In the genomic region with DNA sequence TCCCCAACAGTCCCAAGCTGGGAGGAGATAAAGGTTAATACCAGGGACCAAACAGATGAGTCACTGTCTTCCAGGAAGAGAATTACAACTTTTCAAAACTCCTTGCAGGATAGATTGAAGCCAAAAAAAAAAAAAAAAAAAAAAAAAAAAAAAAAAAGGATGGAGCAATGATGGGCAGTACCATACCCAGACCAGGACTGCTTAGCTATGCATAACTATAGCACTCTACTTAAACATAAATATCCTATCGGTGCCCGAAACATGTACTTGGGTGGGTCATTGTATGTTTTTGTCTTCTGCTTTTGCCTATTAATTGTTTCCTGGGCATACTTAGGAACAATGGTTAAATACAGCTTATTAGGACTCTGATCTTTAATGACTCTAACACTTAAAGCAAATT, we compare ENCODE assay signal across 8 mouse cellular contexts. TPM values are rescaled to one million over a fixed set of nuclear protein-coding genes. Genes with fewer than 3 reads are reported as not detected.
DNase-seq lines count a peak whose midpoint lies in the region; ATAC-seq lines count a peak whose summit lies in the region.

No protein-coding gene starts in this region.

- H3K4me1 ChIP-seq in heart, embryonic 16.5 days (ENCODE audit: control insufficient read depth, insufficient read depth, low read length) = peaks cover 7% of the 10 kb centered on the region
- H3K4me1 ChIP-seq in brown adipose tissue, adult 24 weeks (ENCODE audit: control insufficient read depth, insufficient read depth, insufficient read length, low read length) = no peaks in the 10 kb centered on the region
- peaks cover 14% of the 10 kb centered on the region for H3K4me1 ChIP-seq in hindbrain, embryonic 15.5 days (replicated peaks)
- H3K4me1 ChIP-seq in midbrain, embryonic 13.5 days (replicated peaks) = peaks cover 13% of the 10 kb centered on the region

- H3K4me3 ChIP-seq in heart, embryonic 16.5 days (ENCODE audit: low read length) = peak overlapping the region; percentile 70
- H3K4me3 ChIP-seq in brown adipose tissue, adult 24 weeks (ENCODE audit: insufficient read depth, low read depth, low read length) = peak overlapping the region; percentile 91
- H3K4me3 ChIP-seq in hindbrain, embryonic 15.5 days = peak overlapping the region; percentile 87
- H3K4me3 ChIP-seq in midbrain, embryonic 13.5 days (replicated peaks) = peak overlapping the region; percentile 83

- peak overlapping the region; percentile 87 for H3K4me2 ChIP-seq in heart, embryonic 16.5 days (ENCODE audit: low read depth, low read length)
- H3K4me2 ChIP-seq in hindbrain, embryonic 15.5 days = peak overlapping the region; percentile 80
- peak overlapping the region; percentile 82 for H3K4me2 ChIP-seq in midbrain, embryonic 13.5 days (replicated peaks)

- intact Hi-C loops in heart, postnatal 36 days (cut with DNase I) = loop anchor here (5.0 kb wide), 1 partner anchor 58 kb away; no protein-coding TSS in a partner anchor

- 0 out of 2 replicates have a peak, but pooled peaks cover 4% of the 10 kb centered on the region for H3K27me3 ChIP-seq in heart, embryonic 16.5 days (ENCODE audit: control insufficient read depth, insufficient read depth, low read length)
- no peaks in the 10 kb centered on the region for H3K27me3 ChIP-seq in hindbrain, embryonic 15.5 days
- H3K27me3 ChIP-seq in midbrain, embryonic 13.5 days = peaks cover 5% of the 10 kb centered on the region; the same call in 1 of the 2 replicates

- H3K36me3 ChIP-seq in heart, embryonic 16.5 days (ENCODE audit: control insufficient read depth, insufficient read depth) = no peaks in the 10 kb centered on the region
- H3K36me3 ChIP-seq in hindbrain, embryonic 15.5 days = peaks cover 5% of the 10 kb centered on the region; the same call in 1 of the 2 replicates
- H3K36me3 ChIP-seq in midbrain, embryonic 13.5 days = peaks cover 4% of the 10 kb centered on the region; the same call in 1 of the 2 replicates

- H3K9ac ChIP-seq in heart, embryonic 16.5 days (ENCODE audit: low read length) = peak overlapping the region; percentile 77; the same call in 1 of the 2 replicates
- peak overlapping the region; percentile 80; the same call in 1 of the 2 replicates for H3K9ac ChIP-seq in hindbrain, embryonic 15.5 days
- no peak overlapping the region for H3K9ac ChIP-seq in midbrain, embryonic 13.5 days (replicated peaks)

- no peak overlapping the region for H3K27ac ChIP-seq in heart, embryonic 16.5 days (ENCODE audit: low read length)
- H3K27ac ChIP-seq in brown adipose tissue, adult 24 weeks (replicated peaks; ENCODE audit: low read depth, low read length) = no peak overlapping the region
- no peak overlapping the region for H3K27ac ChIP-seq in hindbrain, embryonic 15.5 days (replicated peaks)
- no peak overlapping the region for H3K27ac ChIP-seq in midbrain, embryonic 13.5 days

- WGBS in heart, embryonic 16.5 days = 79% methylated on average over 2 of the region's 2 CpGs
- 83% methylated on average over 2 of the region's 2 CpGs for WGBS in hindbrain, embryonic 15.5 days
- 74% methylated on average over 2 of the region's 2 CpGs for WGBS in midbrain, embryonic 13.5 days

- H3K9me3 ChIP-seq in heart, embryonic 16.5 days (replicated peaks; ENCODE audit: control insufficient read depth, low read length) = no peaks in the 10 kb centered on the region
- H3K9me3 ChIP-seq in hindbrain, embryonic 15.5 days = no peaks in the 10 kb centered on the region
- H3K9me3 ChIP-seq in midbrain, embryonic 13.5 days = no peaks in the 10 kb centered on the region

- DNase-seq in heart, postnatal 36 days = no peak
- no peak for DNase-seq in layer of hippocampus, adult 8-10 months (ENCODE audit: low spot score in 2 of 2)
- DNase-seq in ovary, adult 18-20 months (ENCODE audit: low spot score) = no peak
- DNase-seq in lung, postnatal 10 days = no peak

- ATAC-seq in heart, embryonic 16.5 days (replicated peaks; ENCODE audit: extremely low read depth, insufficient read depth, low FRiP score) = 0 out of 2 replicates have a peak, but pooled peaks have one; percentile 16
- ATAC-seq in hindbrain, embryonic 15.5 days (ENCODE audit: low FRiP score, low read depth) = peak; percentile 47; the same call in 1 of the 2 replicates
- peak; percentile 74 for ATAC-seq in midbrain, embryonic 13.5 days

RNA-seq across cellular contexts. Expression of gene Mettl22, which starts 0.5 kb away (rescaled TPM):
- 42.0 and 48.0 TPM in 2 replicates for polyA plus RNA-seq in heart, embryonic 16.5 days (2015; fragmentation: Nextera tagmentation; extraction: Ambion mirVana)
- total RNA-seq in heart, postnatal 36 days (2021) = 10 to 100 TPM; 30.5 to 33.8 TPM
- 37.7 and 51.5 TPM in 2 replicates for polyA plus RNA-seq in brown adipose tissue, adult 24 weeks (2012; ENCODE audit: insufficient read depth, insufficient read length, missing spikeins)
- 43.8 and 51.7 TPM in 2 replicates for polyA plus RNA-seq in hindbrain, embryonic 15.5 days (2015; fragmentation: Nextera tagmentation; extraction: Ambion mirVana)
- 31.4 and 33.5 TPM in 2 replicates for polyA plus RNA-seq in midbrain, embryonic 13.5 days (2015; fragmentation: Nextera tagmentation; extraction: Ambion mirVana)
- 10 to 100 TPM; 26.1 to 30.1 (median 26.4) TPM for total RNA-seq in layer of hippocampus, adult 8-10 months (2022)

RNA-seq across cellular contexts. Expression of gene Abat, which starts 43.1 kb away (rescaled TPM):
- polyA plus RNA-seq in heart, embryonic 16.5 days (2015; fragmentation: Nextera tagmentation; extraction: Ambion mirVana) = 28.4 and 28.6 TPM in 2 replicates
- 1 to 10 TPM; 3.9 to 4.7 TPM for total RNA-seq in heart, postnatal 36 days (2021)
- polyA plus RNA-seq in brown adipose tissue, adult 24 weeks (2012; ENCODE audit: insufficient read depth, insufficient read length, missing spikeins) = 0.54 and 1.7 TPM in 2 replicates
- 82.8 and 85.6 TPM in 2 replicates for polyA plus RNA-seq in hindbrain, embryonic 15.5 days (2015; fragmentation: Nextera tagmentation; extraction: Ambion mirVana)
- polyA plus RNA-seq in midbrain, embryonic 13.5 days (2015; fragmentation: Nextera tagmentation; extraction: Ambion mirVana) = 55.2 and 61.4 TPM in 2 replicates
- total RNA-seq in layer of hippocampus, adult 8-10 months (2022) = 100 to 1,000 TPM; 127 to 163 (median 143) TPM

RNA-seq across cellular contexts. Expression of gene Tmem114, which starts 45.2 kb away (rescaled TPM):
- not detected in 2 replicates for polyA plus RNA-seq in heart, embryonic 16.5 days (2015; fragmentation: Nextera tagmentation; extraction: Ambion mirVana)
- not detected for total RNA-seq in heart, postnatal 36 days (2021)
- not detected in 2 replicates for polyA plus RNA-seq in brown adipose tissue, adult 24 weeks (2012; ENCODE audit: insufficient read depth, insufficient read length, missing spikeins)
- polyA plus RNA-seq in hindbrain, embryonic 15.5 days (2015; fragmentation: Nextera tagmentation; extraction: Ambion mirVana) = 0.77 and 0.79 TPM in 2 replicates
- 0.30 TPM in 1 of 2 replicates, not detected in the other for polyA plus RNA-seq in midbrain, embryonic 13.5 days (2015; fragmentation: Nextera tagmentation; extraction: Ambion mirVana)
- 1 to 10 TPM; 3.9 to 5.6 (median 4.4) TPM for total RNA-seq in layer of hippocampus, adult 8-10 months (2022)

Comparison
In these comparisons a context has a peak if more than half of its experiments do, and no peak if none do; other contexts are left out.
1. ATAC-seq: peak in every context shown above with its lines; median percentile 74 in midbrain, embryonic 13.5 days; 47 in hindbrain, embryonic 15.5 days; 16 in heart, embryonic 16.5 days.
2. RNA of gene Abat, which starts 43.1 kb away (polyA plus RNA-seq): 82.8 to 85.6 TPM in hindbrain, embryonic 15.5 days, 55.2 to 61.4 TPM in midbrain, embryonic 13.5 days and 28.4 to 28.6 TPM in heart, embryonic 16.5 days; 0.54 to 1.7 TPM in brown adipose tissue, adult 24 weeks; every median in the first group is over 10 times any median in the second.
3. Peak in every context shown above with its lines, with median percentiles within 50 percentile points of each other: H3K4me2 ChIP-seq and H3K4me3 ChIP-seq.